Mouse (Mus musculus) neural tube, embryonic 13.5 days (tissue): ENCODE measurements around the gene Top3a. TPM values are rescaled to one million over a fixed set of nuclear protein-coding genes. Genes with fewer than 3 reads are reported as not detected.

Experiments
- ATAC-seq: fragments of 200-750 bp; cut with Nextera tagmentation; 2 replicates; pipeline ENCODE4 v1.8.0; 2017; ENCODE audit warnings: low read depth, mild to moderate bottlenecking, moderate TSS enrichment, moderate library complexity
- H3K27ac ChIP-seq: fragments of 300-500 bp; sonication (generic); replicated peaks from 2 replicates; pipeline ENCODE4 v1.5.1; 2015; ENCODE audit warnings: moderate library complexity, mild to moderate bottlenecking, inconsistent platforms
- H3K27me3 ChIP-seq: fragments of 300-500 bp; sonication (generic); 2 replicates; pipeline ENCODE4 v1.6.1; 2015; ENCODE audit warnings: mild to moderate bottlenecking, inconsistent platforms
- H3K36me3 ChIP-seq: fragments of 300-500 bp; sonication (generic); 2 replicates; pipeline ENCODE4 v1.6.1; 2015; ENCODE audit warnings: mild to moderate bottlenecking, inconsistent platforms
- H3K4me1 ChIP-seq: fragments of 300-500 bp; sonication (generic); replicated peaks from 2 replicates; pipeline ENCODE4 v1.6.1; 2015; ENCODE audit warnings: inconsistent platforms
- H3K4me2 ChIP-seq: fragments of 300-500 bp; sonication (generic); 2 replicates; pipeline ENCODE4 v1.6.1; 2015; ENCODE audit warnings: inconsistent platforms, mild to moderate bottlenecking, moderate library complexity
- H3K4me3 ChIP-seq: fragments of 300-500 bp; sonication (generic); 2 replicates; pipeline ENCODE4 v1.5.1; 2015; ENCODE audit warnings: mild to moderate bottlenecking, inconsistent platforms
- H3K9ac ChIP-seq: fragments of 300-500 bp; sonication (generic); 2 replicates; pipeline ENCODE4 v1.6.1; 2015; ENCODE audit warnings: moderate library complexity, mild to moderate bottlenecking, inconsistent platforms
- H3K9me3 ChIP-seq: fragments of 300-500 bp; sonication (generic); 2 replicates; pipeline ENCODE4 v1.6.1; 2016; ENCODE audit warnings: inconsistent platforms
- WGBS: fragments of 180-500 bp; shearing (Covaris S2); methylation state at CpG from one replicate; pipeline ENCODE4 v1.1.7; 2015; 5-methylcytosine and 5-hydroxymethylcytosine counted together
- polyA plus RNA-seq: library from polyadenylated mRNA; unstranded; fragments of >200 nt; fragmentation: Nextera tagmentation; extraction: Ambion mirVana; gene quantifications from 2 replicates; pipeline ENCODE4 v1.2.1, GENCODE M21; 2015

The Top3a gene
- polyA plus RNA-seq, 1 experiment from 2014 or later, result 8.5 TPM

- peak within 1 kb of the TSS; percentile 76 for H3K4me2 ChIP-seq
- H3K27me3 ChIP-seq, result no peaks in the 10 kb centered on the region
- WGBS, result under 1% methylated on average over 44 of the region's 44 CpGs
- H3K9ac ChIP-seq, result peak within 1 kb of the TSS; percentile 92
- peaks cover 48% of the 10 kb centered on the region for H3K36me3 ChIP-seq
- peak within 1 kb of the TSS; percentile 91 for H3K27ac ChIP-seq
- ATAC-seq, result peak; percentile 95
- H3K9me3 ChIP-seq, result no peaks in the 10 kb centered on the region
- H3K4me3 ChIP-seq, result peak within 1 kb of the TSS; percentile 84
- peaks cover 39% of the 10 kb centered on the region for H3K4me1 ChIP-seq
Observed at GRCm38 (mm10) chr11:60728260-60728761, 48.9 kb downstream of the Top3a start, which contains the start of gene Mief2. Gene Mief2 (plus strand): TSS chr11:60728398.

GRCm38 (mm10) chr11:60727392-60728140 is 49.6 kb downstream of the Top3a start:
- Histone ChIP-seq H3K9ac (peak overlapping the region; percentile 92), H3K4me3 (peak overlapping the region; percentile 84), H3K4me2 (peak overlapping the region; percentile 76), H3K36me3 (peaks cover 48% of the 10 kb centered on the region), H3K4me1 (peaks cover 39% of the 10 kb centered on the region), H3K27me3 (no peaks in the 10 kb centered on the region), H3K27ac (peak overlapping the region; percentile 91), H3K9me3 (no peaks in the 10 kb centered on the region)
- 9% methylated on average over 12 of the region's 12 CpGs for WGBS
- ATAC-seq, result peak; percentile 28

- peaks cover 39% of the 10 kb centered on the region for H3K4me1 ChIP-seq
- H3K4me3 ChIP-seq, result peak within 1 kb of the TSS; percentile 84
- peak within 1 kb of the TSS; percentile 92 for H3K9ac ChIP-seq
- H3K36me3 ChIP-seq, result peaks cover 48% of the 10 kb centered on the region
- no peaks in the 10 kb centered on the region for H3K27me3 ChIP-seq
- peak; percentile 71 for ATAC-seq
- 1% methylated on average over 70 of the region's 71 CpGs for WGBS
- peak within 1 kb of the TSS; percentile 76 for H3K4me2 ChIP-seq
- H3K27ac ChIP-seq, result peak within 1 kb of the TSS; percentile 91
- H3K9me3 ChIP-seq, result no peaks in the 10 kb centered on the region
Observed at GRCm38 (mm10) chr11:60726601-60727391, 50.4 kb downstream of the Top3a start, which contains the start of gene Flii. Gene Flii (minus strand): TSS chr11:60727263.

GRCm38 (mm10) chr11:60719263-60719662 is 57.9 kb downstream of the Top3a start:
- ATAC-seq, result no peak
- no peak overlapping the region for H3K4me2 ChIP-seq
- no peak overlapping the region for H3K4me3 ChIP-seq
- H3K9me3 ChIP-seq, result no peaks in the 10 kb centered on the region
- 91% methylated on average over 5 of the region's 5 CpGs for WGBS
- no peak overlapping the region for H3K9ac ChIP-seq
- H3K27me3 ChIP-seq, result no peaks in the 10 kb centered on the region
- H3K27ac ChIP-seq, result no peak overlapping the region
- peaks cover 100% of the 10 kb centered on the region for H3K36me3 ChIP-seq
- no peaks in the 10 kb centered on the region for H3K4me1 ChIP-seq

GRCm38 (mm10) chr11:60715833-60716232 is 61.3 kb downstream of the Top3a start:
- ATAC-seq, result no peak
- H3K9me3 ChIP-seq, result no peaks in the 10 kb centered on the region
- H3K4me2 ChIP-seq, result no peak overlapping the region
- H3K27ac ChIP-seq, result no peak overlapping the region
- H3K27me3 ChIP-seq, result no peaks in the 10 kb centered on the region
- WGBS, result 89% methylated on average over 5 of the region's 5 CpGs
- H3K36me3 ChIP-seq, result peaks cover 100% of the 10 kb centered on the region
- H3K4me3 ChIP-seq, result no peak overlapping the region
- no peak overlapping the region for H3K9ac ChIP-seq
- no peaks in the 10 kb centered on the region for H3K4me1 ChIP-seq

- H3K9me3 ChIP-seq, result no peaks in the 10 kb centered on the region
- no peak overlapping the region for H3K4me3 ChIP-seq
- peaks cover 100% of the 10 kb centered on the region for H3K36me3 ChIP-seq
- WGBS, result 95% methylated on average over 13 of the region's 13 CpGs
- H3K27me3 ChIP-seq, result no peaks in the 10 kb centered on the region
- no peak overlapping the region for H3K4me2 ChIP-seq
- H3K27ac ChIP-seq, result no peak overlapping the region
- no peak for ATAC-seq
- no peak overlapping the region for H3K9ac ChIP-seq
- no peaks in the 10 kb centered on the region for H3K4me1 ChIP-seq
Observed at GRCm38 (mm10) chr11:60712639-60713255, 64.4 kb downstream of the Top3a start.

GRCm38 (mm10) chr11:60712040-60712439 is 65.1 kb downstream of the Top3a start:
- Histone ChIP-seq H3K9me3 (no peaks in the 10 kb centered on the region), H3K27ac (no peak overlapping the region), H3K4me2 (no peak overlapping the region), H3K27me3 (no peaks in the 10 kb centered on the region), H3K9ac (no peak overlapping the region), H3K4me1 (no peaks in the 10 kb centered on the region), H3K36me3 (peaks cover 100% of the 10 kb centered on the region), H3K4me3 (no peak overlapping the region)
- no peak for ATAC-seq
- 95% methylated on average over 18 of the region's 18 CpGs for WGBS

- no peak overlapping the region for H3K4me3 ChIP-seq
- 96% methylated on average over 17 of the region's 17 CpGs for WGBS
- no peaks in the 10 kb centered on the region for H3K27me3 ChIP-seq
- H3K36me3 ChIP-seq, result peaks cover 100% of the 10 kb centered on the region
- no peaks in the 10 kb centered on the region for H3K9me3 ChIP-seq
- no peaks in the 10 kb centered on the region for H3K4me1 ChIP-seq
- no peak overlapping the region for H3K9ac ChIP-seq
- H3K27ac ChIP-seq, result no peak overlapping the region
- ATAC-seq, result no peak
- H3K4me2 ChIP-seq, result no peak overlapping the region
Observed at GRCm38 (mm10) chr11:60711218-60711617, 65.9 kb downstream of the Top3a start.

GRCm38 (mm10) chr11:60709481-60710465 is 67.4 kb downstream of the Top3a start:
- no peak overlapping the region for H3K4me3 ChIP-seq
- peaks cover 100% of the 10 kb centered on the region for H3K36me3 ChIP-seq
- WGBS, result 94% methylated on average over 45 of the region's 45 CpGs
- H3K4me2 ChIP-seq, result no peak overlapping the region
- no peak overlapping the region for H3K9ac ChIP-seq
- no peaks in the 10 kb centered on the region for H3K27me3 ChIP-seq
- no peak overlapping the region for H3K27ac ChIP-seq
- no peaks in the 10 kb centered on the region for H3K9me3 ChIP-seq
- ATAC-seq, result no peak
- H3K4me1 ChIP-seq, result peaks cover 7% of the 10 kb centered on the region; the same call in 1 of the 2 replicates

- Histone ChIP-seq H3K27me3 (no peaks in the 10 kb centered on the region), H3K27ac (no peak overlapping the region), H3K9ac (no peak overlapping the region), H3K4me2 (no peak overlapping the region), H3K4me3 (no peak overlapping the region), H3K36me3 (peaks cover 95% of the 10 kb centered on the region), H3K4me1 (peaks cover 12% of the 10 kb centered on the region), H3K9me3 (no peaks in the 10 kb centered on the region)
- WGBS, result 89% methylated on average over 10 of the region's 10 CpGs
- no peak for ATAC-seq
Observed at GRCm38 (mm10) chr11:60708631-60709030, 68.5 kb downstream of the Top3a start.

- Histone ChIP-seq H3K9me3 (no peaks in the 10 kb centered on the region), H3K27me3 (no peaks in the 10 kb centered on the region), H3K36me3 (peaks cover 85% of the 10 kb centered on the region), H3K27ac (no peak overlapping the region), H3K4me1 (peaks cover 22% of the 10 kb centered on the region), H3K4me3 (no peak overlapping the region), H3K9ac (no peak overlapping the region), H3K4me2 (no peak overlapping the region)
- WGBS, result 83% methylated on average over 3 of the region's 3 CpGs
- ATAC-seq, result no peak
Observed at GRCm38 (mm10) chr11:60707672-60708071, 69.5 kb downstream of the Top3a start.
